Mouse (Mus musculus) gastrocnemius, postnatal 36 days (tissue): ENCODE results near the gene Cib1. TPM values are rescaled to one million over a fixed set of nuclear protein-coding genes. Genes with fewer than 3 reads are reported as not detected.

Source experiments
- DNase-seq, 2 experiments: peaks; one replicate each; pipeline ENCODE4 v3.0.0; 2022
- intact Hi-C: fragments of 180-260 bp; cut with DNase I; formaldehyde crosslinking; loops from one replicate; pipeline ENCODE4 v1.15.1; 2025
- total RNA-seq, 2 experiments: library from RNA; stranded (reverse); gene quantifications; 2 replicates each; pipeline ENCODE4 v1.2.3; 2021

Gene Cib1
- total RNA-seq, 2 experiments from 2014 or later, result 4.9 to 8.2 TPM

GRCm38 (mm10) chr7:80204362-80204761 is 28.3 kb downstream of the Cib1 start:
- DNase-seq, result no peak
- intact Hi-C loops, result no loop called here

DNA sequence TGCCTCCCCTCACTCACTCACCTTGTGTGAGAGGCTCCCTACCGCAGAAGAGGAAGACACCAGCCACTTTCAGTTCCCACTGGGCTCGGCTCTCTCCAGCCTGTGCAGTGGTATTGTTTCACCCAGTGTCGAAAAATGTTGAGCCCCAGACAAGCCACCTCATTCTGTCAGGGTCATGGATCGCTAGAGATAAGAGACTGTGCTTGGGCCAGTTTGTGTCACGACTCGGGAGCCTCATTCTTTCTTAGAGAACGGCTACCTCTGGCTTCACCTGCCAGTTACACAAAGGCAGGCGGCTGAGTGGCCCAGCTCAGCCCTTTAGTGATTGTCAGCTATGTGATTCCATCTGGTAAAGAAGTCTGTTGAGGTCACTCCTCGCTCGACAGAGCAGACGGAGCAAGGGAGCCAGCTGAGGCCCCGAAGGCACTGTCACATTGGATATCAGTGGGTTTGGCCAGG is 28.9 kb downstream of the Cib1 start:
- DNase-seq, result no peak
- intact Hi-C loops, result no loop called here

DNA sequence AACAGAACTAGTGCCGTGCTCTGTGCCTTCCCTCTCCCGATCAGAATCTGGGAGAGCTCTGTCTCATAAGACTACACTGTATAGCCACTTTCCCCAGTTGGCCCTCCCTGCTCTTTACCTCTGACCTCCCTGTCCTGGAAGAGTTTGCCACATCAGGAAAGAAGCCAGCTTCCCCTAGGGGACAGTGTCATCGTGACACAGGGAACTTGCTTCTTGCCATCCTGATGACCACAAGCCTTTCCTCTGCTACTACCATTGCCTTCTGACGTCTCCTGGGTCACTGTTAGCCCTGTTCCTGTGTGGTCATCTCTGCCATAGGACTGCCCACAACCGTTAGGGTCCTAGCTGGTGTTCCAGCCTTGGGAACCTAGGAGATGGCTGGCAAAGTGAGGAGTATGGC is 29.7 kb downstream of the Cib1 start:
- intact Hi-C loops, result no loop called here

DNA sequence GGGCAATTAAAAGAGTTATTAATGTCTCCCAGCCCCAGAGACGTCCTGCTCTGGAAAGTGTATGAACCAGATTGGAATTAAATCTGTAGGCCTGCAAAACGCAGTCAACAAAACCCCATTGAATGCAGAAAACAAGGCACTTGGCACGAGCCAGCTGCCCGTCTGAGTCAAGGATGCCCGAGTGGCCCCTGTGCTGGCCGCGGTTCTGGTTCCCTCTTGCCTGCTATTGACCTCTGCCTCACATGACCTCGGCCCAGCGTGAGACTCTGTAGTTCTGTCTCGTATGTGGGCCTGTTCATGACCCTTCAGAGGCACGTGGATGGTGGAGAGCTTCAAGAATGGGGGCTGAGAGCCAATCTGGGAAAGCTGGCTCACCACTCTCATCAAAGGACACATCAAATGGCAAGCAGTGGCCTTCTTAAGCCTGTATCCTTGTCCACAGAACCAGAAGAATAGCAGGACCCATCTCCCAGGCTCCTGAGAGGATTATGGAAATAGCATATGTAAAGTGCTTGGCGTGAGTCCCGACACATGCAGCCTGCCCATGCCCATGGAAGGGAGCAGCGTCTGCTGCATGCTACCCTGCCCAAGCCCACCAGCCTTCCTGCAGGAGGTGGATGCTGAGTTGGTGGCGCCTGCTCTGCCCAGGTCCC is 30.6 kb downstream of the Cib1 start:
- DNase-seq, result no peak
- intact Hi-C loops, result no loop called here

More for the DNA sequence above, 29.7 kb downstream of the Cib1 start:
- DNase-seq, result no peak

DNA sequence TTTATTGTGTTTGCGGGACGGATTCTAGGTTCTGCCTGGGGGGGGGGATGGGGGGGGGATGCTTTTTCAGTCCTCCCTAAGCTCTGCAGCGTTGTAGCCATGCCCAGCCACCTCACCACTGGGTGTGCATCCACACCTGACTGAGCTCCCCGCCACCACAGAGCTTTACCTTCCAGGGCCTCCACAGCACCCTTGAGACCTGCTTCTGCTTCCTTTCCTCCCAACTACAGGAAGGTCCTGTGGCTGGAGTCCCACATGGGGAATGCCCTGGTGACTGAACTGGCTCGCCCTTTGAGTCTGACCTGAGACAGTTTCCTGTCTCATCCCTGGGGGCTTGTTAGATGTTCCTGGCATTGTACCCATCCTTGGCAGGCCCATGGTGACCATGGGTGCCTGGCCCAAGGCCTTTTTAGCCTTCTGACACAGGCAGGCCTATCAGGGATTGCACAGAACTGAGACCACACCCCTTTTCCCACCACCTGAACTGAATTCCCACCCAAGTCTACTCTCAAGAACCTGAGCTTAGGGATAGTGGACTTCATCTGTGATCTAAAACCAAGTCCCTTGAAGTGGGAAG is 31.6 kb downstream of the Cib1 start:
- intact Hi-C loops, result no loop called here
- DNase-seq, result no peak

- DNase-seq, result no peak
- intact Hi-C loops, result no loop called here
These were observed 32.0 kb downstream of the Cib1 start for GRCm38 (mm10) chr7:80200588-80200945.

DNA sequence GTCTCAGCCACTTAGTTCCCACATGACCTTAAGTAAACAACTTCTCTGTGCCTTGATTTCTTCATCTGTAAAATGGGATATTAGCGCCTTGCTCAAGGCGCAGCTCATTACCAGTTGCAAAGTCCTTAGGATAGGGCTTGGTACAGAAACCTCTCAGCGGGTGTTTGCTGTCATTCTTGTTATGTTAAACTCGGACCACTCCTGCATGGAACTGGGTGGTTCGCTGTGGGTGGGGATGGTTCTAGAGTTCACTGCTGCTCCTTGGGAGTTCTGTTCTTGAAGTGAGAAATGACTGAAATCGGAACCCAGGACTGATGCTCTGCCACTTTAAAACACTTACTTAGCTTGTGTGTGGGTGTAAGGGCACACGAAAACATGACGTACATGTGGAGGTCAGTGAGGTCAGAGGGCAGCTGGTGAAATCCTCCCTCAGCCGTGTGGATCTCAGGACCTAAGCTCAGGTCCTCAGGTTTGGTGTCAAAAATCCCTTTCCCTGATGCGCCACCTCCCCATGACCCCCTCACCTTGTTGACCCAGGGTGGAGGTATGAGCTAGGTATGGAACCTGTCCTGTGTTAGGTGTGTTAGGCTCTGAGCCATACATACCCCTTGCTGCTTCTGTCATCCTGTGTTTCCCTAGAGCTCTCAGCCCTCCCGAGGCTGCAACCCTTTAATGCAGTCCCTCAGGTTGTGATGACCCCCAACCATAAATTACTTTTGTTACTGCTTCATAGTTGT is 32.6 kb downstream of the Cib1 start:
- intact Hi-C loops, result no loop called here

DNA sequence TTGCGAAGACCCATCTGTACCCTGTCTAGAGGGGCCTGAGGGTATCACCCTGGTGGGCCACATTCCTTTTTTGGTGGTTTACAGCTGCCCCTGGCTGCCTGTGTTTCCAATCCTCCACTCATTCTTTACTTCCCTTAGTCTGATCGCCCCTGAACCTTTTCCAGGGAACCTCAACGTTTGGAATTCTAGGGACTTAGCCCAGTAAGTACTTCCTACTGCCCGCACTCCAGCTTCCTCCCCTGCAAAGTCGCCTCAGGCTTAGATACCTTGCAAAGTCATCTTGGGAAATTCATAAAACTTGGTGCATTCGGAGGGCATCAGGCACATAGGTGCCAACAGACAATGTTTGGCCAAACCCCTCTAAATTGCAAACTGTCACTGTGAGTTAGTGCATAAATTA is 33.3 kb downstream of the Cib1 start:
- intact Hi-C loops, result no loop called here
- no peak for DNase-seq

More for the DNA sequence above, 32.6 kb downstream of the Cib1 start:
- no peak for DNase-seq

DNA sequence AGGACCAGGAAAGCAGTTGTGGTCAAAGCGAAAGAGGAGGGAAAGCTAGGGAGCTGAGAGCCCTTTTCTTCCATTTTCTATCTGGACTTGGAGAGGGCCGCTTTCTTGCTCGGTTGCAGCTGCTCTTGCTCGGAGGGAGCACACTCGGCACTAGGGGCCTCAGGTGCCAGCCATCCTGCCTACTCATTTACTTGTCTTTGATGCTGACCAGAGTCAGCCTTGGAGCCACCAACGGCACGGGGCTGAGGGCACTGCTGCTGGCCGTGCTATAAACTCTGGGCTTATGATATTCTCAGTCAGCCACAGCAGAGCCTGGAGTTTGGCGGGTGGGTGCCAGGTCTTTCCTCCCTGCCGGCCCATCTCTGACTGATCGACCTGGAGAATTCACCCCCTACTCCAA is 33.8 kb downstream of the Cib1 start:
- intact Hi-C loops, result no loop called here
- no peak for DNase-seq

DNA sequence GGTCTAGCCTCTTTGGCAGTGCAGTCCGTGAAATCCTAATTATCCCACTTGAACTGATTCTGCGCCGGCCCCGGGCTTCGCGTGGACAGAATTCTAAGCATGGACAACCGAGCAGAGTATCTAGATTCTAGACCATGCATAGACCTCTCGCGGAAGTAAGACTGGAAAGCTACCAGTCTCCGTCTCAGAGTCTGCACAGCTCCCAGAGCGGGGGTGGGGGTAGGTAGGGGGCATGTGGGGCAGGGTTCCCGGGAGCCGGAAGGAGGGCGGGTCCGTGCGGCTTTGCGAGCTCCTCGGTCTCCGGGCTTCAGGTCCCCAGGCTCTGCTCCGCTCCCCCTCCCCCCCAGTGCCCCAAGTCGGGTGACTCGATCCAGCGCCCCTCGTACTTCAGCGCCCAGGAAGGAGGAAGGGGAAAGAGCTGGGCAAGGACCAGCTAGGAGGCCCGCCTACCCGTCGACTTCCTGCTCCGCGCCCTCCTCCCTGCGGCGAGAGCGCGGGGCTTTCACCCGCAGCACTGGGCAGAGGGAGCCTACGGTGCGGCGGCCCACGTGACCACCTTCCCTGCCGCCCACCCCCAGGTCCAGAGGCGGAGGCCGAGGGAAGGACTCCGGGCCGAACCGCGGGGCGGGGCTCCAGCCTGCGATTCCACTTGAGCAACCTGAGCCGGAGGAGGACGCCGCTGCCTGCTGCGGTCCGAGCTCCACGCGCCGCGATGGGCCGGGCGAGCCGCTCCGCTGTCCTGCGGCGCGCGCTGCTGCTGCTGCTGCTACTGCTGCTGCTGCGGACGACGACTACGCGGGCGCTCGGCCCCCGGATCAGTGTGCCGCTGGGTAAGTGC is 34.5 kb downstream of the Cib1 start:
- peak; percentile 63 to 71 for DNase-seq
- intact Hi-C loops, result no loop called here

DNA sequence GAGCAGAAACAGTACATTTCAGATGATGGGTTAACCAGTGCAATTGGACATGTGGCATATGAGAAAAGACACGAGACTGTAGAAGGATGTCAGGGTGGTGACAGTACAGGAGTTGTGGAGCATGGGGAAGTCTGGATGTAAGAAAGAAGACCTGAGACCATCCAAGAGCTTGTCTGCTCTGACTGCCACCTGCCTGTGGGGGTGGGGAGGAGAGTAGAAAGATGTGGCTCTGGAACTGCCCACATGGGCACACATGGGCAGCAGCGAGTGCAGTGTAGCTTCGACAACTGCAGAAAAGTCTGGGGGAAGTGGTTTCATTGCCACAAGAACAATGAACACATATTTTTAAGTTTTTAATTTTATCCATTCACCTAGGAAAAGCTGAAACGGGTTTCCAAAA is 35.2 kb downstream of the Cib1 start:
- no peak for DNase-seq
- intact Hi-C loops, result no loop called here

GRCm38 (mm10) chr7:80195576-80196263 is 36.9 kb downstream of the Cib1 start:
- no peak for DNase-seq
- intact Hi-C loops, result no loop called here

DNA sequence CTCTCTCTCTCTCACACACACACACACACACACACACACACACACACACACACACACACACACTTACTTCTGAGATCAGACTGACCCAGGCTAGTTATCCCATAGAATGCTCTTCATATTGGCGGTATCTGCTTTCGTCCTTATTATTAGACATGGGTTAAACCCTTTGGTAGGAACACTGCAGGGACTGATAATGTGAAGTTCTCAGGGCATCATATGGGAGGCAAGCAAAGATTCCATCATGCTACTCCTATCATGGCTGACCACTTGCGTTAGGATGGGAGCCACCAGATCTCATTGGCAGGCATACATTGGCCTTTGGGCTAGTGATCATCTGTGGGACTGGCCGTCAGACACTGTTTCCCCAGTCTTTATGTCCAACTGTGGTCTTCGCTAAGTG is 37.5 kb downstream of the Cib1 start:
- intact Hi-C loops, result no loop called here
- no peak for DNase-seq

DNA sequence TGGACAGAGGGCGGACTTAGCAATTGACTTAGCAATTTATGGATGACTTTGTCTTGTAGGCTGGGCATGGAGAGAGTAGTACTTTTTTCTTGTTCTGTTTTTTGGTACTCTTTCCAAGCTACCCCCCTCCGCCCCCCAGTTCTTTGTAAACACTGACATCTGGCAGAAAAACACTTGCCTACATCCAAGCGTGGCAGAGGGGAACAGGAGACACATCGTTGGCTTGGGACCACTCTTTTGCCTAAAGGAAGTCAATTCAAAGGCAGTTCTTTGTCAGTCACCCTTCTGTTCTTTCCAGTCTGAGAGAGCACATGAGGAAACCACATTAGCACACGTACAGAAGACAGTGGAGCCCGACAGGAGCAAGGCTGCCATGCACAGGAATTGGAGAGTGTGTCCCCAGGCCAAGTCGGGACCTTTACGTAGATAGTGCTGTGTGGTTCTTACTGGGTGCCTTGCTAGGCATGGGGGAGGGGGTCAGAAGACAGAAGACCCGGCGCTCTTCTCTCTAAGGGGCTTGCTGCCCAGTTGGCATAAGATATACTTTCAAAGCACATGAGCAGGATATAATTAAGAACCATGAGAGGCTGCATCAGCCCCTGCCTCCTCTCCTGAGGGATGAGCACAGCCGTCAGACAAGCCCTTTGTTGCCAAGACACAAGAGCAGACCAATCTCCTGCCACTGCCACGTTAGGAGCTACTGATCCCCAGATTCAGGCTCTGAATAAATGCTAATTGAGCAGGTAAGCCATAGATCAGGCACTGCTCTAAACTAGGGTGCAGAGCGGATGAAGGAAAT is 38.5 kb downstream of the Cib1 start:
- intact Hi-C loops, result no loop called here

GRCm38 (mm10) chr7:80192226-80193061 is 40.2 kb downstream of the Cib1 start:
- peak; percentile 50 to 56 for DNase-seq
- intact Hi-C loops, result no loop called here

More for the DNA sequence above, 38.5 kb downstream of the Cib1 start:
- DNase-seq, result no peak

DNA sequence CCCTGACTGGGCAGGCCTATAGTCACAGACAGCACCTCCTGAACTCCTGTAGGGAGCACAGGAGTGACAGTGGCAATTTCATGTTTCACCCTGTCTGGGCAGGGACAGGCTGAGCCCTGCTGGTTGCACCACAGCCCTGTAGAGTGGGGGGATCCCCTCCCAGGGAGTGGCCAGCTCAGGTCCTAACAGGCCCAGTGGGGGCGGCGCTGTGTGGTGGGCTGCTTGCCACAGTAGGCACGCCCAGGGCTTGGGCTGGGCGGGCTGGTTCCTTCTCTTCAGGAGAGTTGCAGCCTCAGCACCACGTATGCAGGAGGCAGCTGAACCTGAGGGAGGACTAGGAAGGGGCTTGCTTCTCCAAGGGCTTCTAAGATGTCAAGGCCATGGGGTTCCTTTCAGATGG is 41.2 kb downstream of the Cib1 start:
- intact Hi-C loops, result no loop called here

DNA sequence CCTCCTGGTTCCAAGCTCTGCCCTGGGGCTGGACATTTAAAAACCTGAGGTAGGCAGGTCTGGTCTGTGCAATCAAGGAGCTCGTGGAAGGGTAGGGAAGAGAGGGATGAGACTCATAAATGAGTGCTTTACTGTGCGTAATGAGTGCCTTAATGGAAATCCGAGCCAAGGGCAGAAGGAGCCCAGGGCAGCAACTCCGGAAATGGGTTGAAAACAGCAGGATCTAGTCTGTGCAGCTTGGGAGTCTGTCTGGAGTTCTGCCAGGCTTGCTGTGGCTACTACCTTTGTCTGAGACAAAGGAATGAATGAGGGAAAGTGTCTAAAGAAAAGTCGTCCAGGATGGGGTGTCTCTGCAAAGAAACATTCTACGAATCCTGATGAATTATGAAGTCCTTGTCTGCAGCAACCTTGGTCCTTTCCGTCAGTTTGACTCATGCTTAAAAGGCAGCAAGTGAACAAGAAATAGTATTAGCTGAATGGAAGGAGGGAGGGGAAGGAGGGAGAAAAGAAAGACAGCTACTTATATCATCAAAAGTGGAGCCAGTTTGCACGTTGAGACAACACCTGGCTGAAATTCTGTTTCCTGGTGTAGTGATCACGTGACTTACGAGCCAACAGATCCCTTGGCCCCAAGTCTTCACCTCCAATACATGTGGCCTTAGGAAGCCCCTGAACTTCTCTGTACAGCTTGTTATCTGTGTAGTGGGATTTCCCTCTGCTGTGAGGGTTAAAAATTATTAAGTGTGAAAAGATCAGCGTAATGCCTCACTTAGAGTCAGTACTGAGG is 43.3 kb downstream of the Cib1 start:
- intact Hi-C loops, result no loop called here
- DNase-seq, result no peak

More for the DNA sequence above, 41.2 kb downstream of the Cib1 start:
- no peak for DNase-seq

DNA sequence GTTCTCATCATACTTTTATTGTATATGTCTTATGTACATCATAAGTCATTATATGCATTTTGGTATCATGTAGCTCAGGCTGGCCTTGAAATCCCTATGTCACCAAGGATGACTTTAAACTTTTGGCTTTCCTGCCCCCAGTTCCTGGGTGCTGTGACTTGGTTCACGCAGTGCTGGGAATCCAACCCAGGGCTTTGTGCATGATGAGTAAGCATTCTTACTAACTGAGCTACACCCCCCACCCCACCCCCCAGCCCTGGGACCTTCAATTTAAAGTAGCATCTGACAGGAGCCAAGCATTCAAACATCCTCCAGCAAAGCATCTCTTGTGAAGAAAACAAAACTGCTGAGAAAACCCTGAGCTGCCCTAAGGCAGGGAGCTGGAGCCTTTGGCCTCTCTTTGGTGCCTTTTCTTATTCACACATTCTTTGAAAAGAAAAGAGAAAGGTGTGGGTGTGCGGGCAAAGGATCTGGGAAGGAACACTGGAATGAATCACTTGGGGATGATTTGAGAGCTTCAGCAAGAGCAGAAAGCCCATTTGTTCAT is 44.0 kb downstream of the Cib1 start:
- intact Hi-C loops, result no loop called here

More for the DNA sequence above, 44.0 kb downstream of the Cib1 start:
- DNase-seq, result no peak
